Mouse (Mus musculus) heart, embryonic 12.5 days (tissue): ENCODE data around the gene Gcnt3. TPM values are rescaled to one million over a fixed set of nuclear protein-coding genes. Genes with fewer than 3 reads are reported as not detected.

Experiments used
- ATAC-seq: fragments of 200-750 bp; cut with Nextera tagmentation; 2 replicates; pipeline ENCODE4 v1.8.0; 2017; ENCODE audit warnings: moderate TSS enrichment, moderate library complexity; ENCODE audit not compliant: insufficient number of reproducible peaks, low FRiP score
- H3K27ac ChIP-seq: fragments of 300-500 bp; sonication (generic); 2 replicates; pipeline ENCODE4 v1.5.1; 2016; ENCODE audit warnings: mild to moderate bottlenecking, moderate library complexity; ENCODE audit not compliant: poor library complexity, severe bottlenecking
- H3K27me3 ChIP-seq: fragments of 300-500 bp; sonication (generic); replicated peaks from 2 replicates; pipeline ENCODE4 v1.6.1; 2016; ENCODE audit warnings: mild to moderate bottlenecking, moderate library complexity
- H3K36me3 ChIP-seq: fragments of 300-500 bp; sonication (generic); 2 replicates; pipeline ENCODE4 v1.6.1; 2016; ENCODE audit warnings: mild to moderate bottlenecking, moderate library complexity
- H3K4me1 ChIP-seq: fragments of 300-500 bp; sonication (generic); replicated peaks from 2 replicates; pipeline ENCODE4 v1.6.1; 2016; ENCODE audit warnings: mild to moderate bottlenecking
- H3K4me2 ChIP-seq: fragments of 300-500 bp; sonication (generic); 2 replicates; pipeline ENCODE4 v1.6.1; 2016; ENCODE audit warnings: mild to moderate bottlenecking, moderate library complexity
- H3K4me3 ChIP-seq: fragments of 300-500 bp; sonication (generic); 2 replicates; pipeline ENCODE4 v1.5.1; 2016; ENCODE audit warnings: mild to moderate bottlenecking
- H3K9ac ChIP-seq: fragments of 300-500 bp; sonication (generic); 2 replicates; pipeline ENCODE4 v1.6.1; 2016; ENCODE audit warnings: mild to moderate bottlenecking, moderate library complexity
- H3K9me3 ChIP-seq: fragments of 300-500 bp; sonication (generic); replicated peaks from 2 replicates; pipeline ENCODE4 v1.6.1; 2016; ENCODE audit warnings: mild to moderate bottlenecking, moderate library complexity
- WGBS: fragments of 180-500 bp; shearing (Covaris S2); methylation state at CpG from one replicate; pipeline ENCODE4 v1.1.7; 2016; 5-methylcytosine and 5-hydroxymethylcytosine counted together
- polyA plus RNA-seq: library from polyadenylated mRNA; unstranded; fragments of >200 nt; fragmentation: Nextera tagmentation; extraction: Ambion mirVana; gene quantifications from 2 replicates; pipeline ENCODE4 v1.2.1, GENCODE M21; 2016

Gene Gcnt3
- polyA plus RNA-seq, 1 experiment from 2014 or later = not detected

GRCm38 (mm10) chr9:69986063-69986462 lies 51.8 kb downstream of the Gcnt3 start:
- Histone ChIP-seq H3K9ac (no peak overlapping the region), H3K36me3 (no peaks in the 10 kb centered on the region), H3K27ac (no peak overlapping the region), H3K4me3 (no peak overlapping the region), H3K27me3 (no peaks in the 10 kb centered on the region), H3K9me3 (no peaks in the 10 kb centered on the region), H3K4me1 (peaks cover 11% of the 10 kb centered on the region), H3K4me2 (no peak overlapping the region)
- ATAC-seq = no peak
- 82% methylated on average over 10 of the region's 10 CpGs for WGBS

- WGBS = 76% methylated on average over 1 of the region's 1 CpGs
- no peak for ATAC-seq
Observed at GRCm38 (mm10) chr9:69985526-69985925, 52.4 kb downstream of the Gcnt3 start.

More at GRCm38 (mm10) chr9:69985526-69985925, 52.4 kb downstream of the Gcnt3 start:
- Histone ChIP-seq H3K27ac (no peak overlapping the region), H3K4me2 (no peak overlapping the region), H3K9ac (no peak overlapping the region), H3K4me1 (peaks cover 6% of the 10 kb centered on the region), H3K4me3 (no peak overlapping the region), H3K9me3 (no peaks in the 10 kb centered on the region), H3K36me3 (no peaks in the 10 kb centered on the region), H3K27me3 (no peaks in the 10 kb centered on the region)

Other genes starting within 250 kb of the Gcnt3 start
- 119 and 127 TPM in 2 replicates for gene Bnip2, start 48.6 kb downstream of the Gcnt3 start, polyA plus RNA-seq
- 148 TPM in 2 replicates for gene Gtf2a2, start 25.5 kb downstream of the Gcnt3 start, polyA plus RNA-seq
- 31.5 and 35.0 TPM in 2 replicates for gene Fam81a, start 104.5 kb upstream of the Gcnt3 start, polyA plus RNA-seq
- 15.2 and 16.2 TPM in 2 replicates for gene Myo1e, start 169.3 kb upstream of the Gcnt3 start, polyA plus RNA-seq